Mouse (Mus musculus) cerebellum, postnatal 36 days (tissue): ENCODE measurements around the gene Prdm16.

Source experiments
- DNase-seq, 2 experiments: peaks; one replicate each; pipeline ENCODE4 v3.0.0; 2021 to 2022; ENCODE audit warnings: mixed read lengths in 2 of 2

Gene Prdm16

GRCm38 (mm10) chr4:154636721-154637311, at the start of gene Prdm16:
Prdm16 (minus strand) TSS chr4:154636873.
- DNase-seq: no peak

GRCm38 (mm10) chr4:154683068-154683752, 46.5 kb upstream of the Prdm16 start:
- DNase-seq: no peak

GRCm38 (mm10) chr4:154682311-154682710, 45.6 kb upstream of the Prdm16 start:
- DNase-seq: no peak

GRCm38 (mm10) chr4:154675441-154676000, 38.8 kb upstream of the Prdm16 start:
- DNase-seq: no peak

- DNase-seq: no peak
Observed at GRCm38 (mm10) chr4:154674966-154675365, 38.3 kb upstream of the Prdm16 start.

- DNase-seq: peak; percentile 20
Observed at GRCm38 (mm10) chr4:154674541-154674940, 37.9 kb upstream of the Prdm16 start.

- no peak for DNase-seq
Observed at GRCm38 (mm10) chr4:154673986-154674385, 37.3 kb upstream of the Prdm16 start.

GRCm38 (mm10) chr4:154672027-154672426, 35.4 kb upstream of the Prdm16 start:
- DNase-seq: no peak

- no peak for DNase-seq
Observed at GRCm38 (mm10) chr4:154671232-154671912, 34.7 kb upstream of the Prdm16 start.

GRCm38 (mm10) chr4:154667767-154668166, 31.1 kb upstream of the Prdm16 start, which contains the start of gene Actrt2:
Actrt2 (minus strand) TSS chr4:154667867.
- DNase-seq: no peak

- no peak for DNase-seq
Observed at GRCm38 (mm10) chr4:154662681-154663215, 26.1 kb upstream of the Prdm16 start.

- no peak for DNase-seq
Observed at GRCm38 (mm10) chr4:154661256-154661655, 24.6 kb upstream of the Prdm16 start.

- DNase-seq: no peak
Observed at GRCm38 (mm10) chr4:154660025-154660424, 23.4 kb upstream of the Prdm16 start.

- DNase-seq: no peak
Observed at GRCm38 (mm10) chr4:154655134-154655910, 18.6 kb upstream of the Prdm16 start.

- DNase-seq: no peak
Observed at GRCm38 (mm10) chr4:154652494-154652893, 15.8 kb upstream of the Prdm16 start.

GRCm38 (mm10) chr4:154649083-154649747, 12.5 kb upstream of the Prdm16 start:
- DNase-seq: no peak

GRCm38 (mm10) chr4:154642496-154642895, 5.8 kb upstream of the Prdm16 start:
- no peak for DNase-seq

- DNase-seq: no peak
Observed at GRCm38 (mm10) chr4:154641296-154642110, 4.8 kb upstream of the Prdm16 start.

GRCm38 (mm10) chr4:154640443-154641295, 4.0 kb upstream of the Prdm16 start:
- DNase-seq: no peak
